9 mouse cellular contexts compared by ENCODE assay signal in genomic region chr16:90628605-90629120, GRCm38 (mm10).
DNase-seq lines count a peak whose midpoint lies in the region; ATAC-seq and TF ChIP-seq lines count a peak whose summit lies in the region.
"Had no signal": no experiment of that assay in that cellular context is flagged by ENCODE, and none has a peak within 500 bp of the region (broad histone marks: within the 10 kb centered on the region; RNA-seq: fewer than 3 reads in every experiment).

No protein-coding gene starts in this region.

- H3K27me3 ChIP-seq in testis, adult 2 months (ENCODE audit: control insufficient read depth, insufficient read depth, low read length): no peaks in the 10 kb centered on the region
- no peaks in the 10 kb centered on the region for H3K27me3 ChIP-seq in limb, embryonic 14.5 days (ENCODE audit: control insufficient read depth, insufficient read depth, low read length)
- H3K27me3 ChIP-seq in stomach, embryonic 16.5 days (ENCODE audit: control insufficient read depth, insufficient read depth, low read length): no peaks in the 10 kb centered on the region

- peak overlapping the region; percentile 49 for H3K4me3 ChIP-seq in testis, adult 2 months (ENCODE audit: control insufficient read depth, low read depth, low read length)
- no peak overlapping the region for H3K4me3 ChIP-seq in limb, embryonic 14.5 days (replicated peaks; ENCODE audit: low read length)
- H3K4me3 ChIP-seq in stomach, embryonic 16.5 days (replicated peaks; ENCODE audit: low read length): no peak overlapping the region

- peak overlapping the region; percentile 34 for H3K4me2 ChIP-seq in limb, embryonic 14.5 days (replicated peaks; ENCODE audit: low read depth, low read length, severe bottlenecking)
- H3K4me2 ChIP-seq in stomach, embryonic 16.5 days (ENCODE audit: low read depth, low read length): no peak overlapping the region

- peak; percentile 6 for DNase-seq in embryo, embryonic 10 days (ENCODE audit: low spot score)
- DNase-seq in embryo, embryonic 9.5 days (ENCODE audit: extremely low spot score): no peak
- DNase-seq in testis, postnatal 10 days (ENCODE audit: low spot score): no peak
- DNase-seq in limb, embryonic 14.5 days (ENCODE audit: low spot score): no peak
- no peak for DNase-seq in left cerebral cortex, adult 18-20 months (ENCODE audit: low spot score in 2 of 2)
- no peak for DNase-seq in cerebellum, adult 11-12 months
- DNase-seq: adrenal gland, adult 8-10 months had no signal

- no peaks in the 10 kb centered on the region for H3K36me3 ChIP-seq in testis, adult 2 months (ENCODE audit: control insufficient read depth, insufficient read depth, low read length)
- no peaks in the 10 kb centered on the region for H3K36me3 ChIP-seq in limb, embryonic 14.5 days (ENCODE audit: control insufficient read depth, insufficient read depth, low read length)
- no peaks in the 10 kb centered on the region for H3K36me3 ChIP-seq in stomach, embryonic 16.5 days (ENCODE audit: control insufficient read depth, insufficient read depth, low read length)

- no peak for ATAC-seq in limb, embryonic 14.5 days (ENCODE audit: low FRiP score, low read depth)
- no peak for ATAC-seq in stomach, embryonic 16.5 days (ENCODE audit: insufficient read depth, low FRiP score)

- peak overlapping the region; percentile 25; the same call in 1 of the 2 replicates for H3K9ac ChIP-seq in limb, embryonic 14.5 days (ENCODE audit: low read depth, low read length, severe bottlenecking)
- peak overlapping the region; percentile 53 for H3K9ac ChIP-seq in stomach, embryonic 16.5 days (ENCODE audit: low read length)

- 0 out of 2 replicates have a peak, but pooled peaks have one; percentile 8 for TF ChIP-seq POLR2A in testis, adult 2 months (IDR thresholded peaks at IDR 0.05; ENCODE audit: control insufficient read depth, low read depth, low read length)
- TF ChIP-seq POLR2A in limb, embryonic 14.5 days (IDR thresholded peaks at IDR 0.05; ENCODE audit: borderline replicate concordance, extremely low read depth, insufficient read depth, insufficient read length): no peak

- peaks cover 16% of the 10 kb centered on the region for H3K4me1 ChIP-seq in testis, adult 2 months (ENCODE audit: control insufficient read depth, insufficient read depth, low read length)
- peaks cover 49% of the 10 kb centered on the region for H3K4me1 ChIP-seq in limb, embryonic 14.5 days (ENCODE audit: control insufficient read depth, insufficient read depth, low read length)
- H3K4me1 ChIP-seq in stomach, embryonic 16.5 days (ENCODE audit: control insufficient read depth, insufficient read depth, low read length): peaks cover 50% of the 10 kb centered on the region

- 22% methylated on average over 13 of the region's 13 CpGs for WGBS in limb, embryonic 14.5 days
- 29% methylated on average over 13 of the region's 13 CpGs for WGBS in stomach, embryonic 16.5 days

- TF ChIP-seq CTCF in testis, adult 2 months (IDR thresholded peaks at IDR 0.05; ENCODE audit: control insufficient read depth, insufficient read depth, insufficient replicate concordance, low read depth, low read length): no peak

- H3K9me3 ChIP-seq in limb, embryonic 14.5 days (ENCODE audit: control insufficient read depth, low read length): no peaks in the 10 kb centered on the region; the same call in 1 of the 2 replicates
- H3K9me3 ChIP-seq in stomach, embryonic 16.5 days (replicated peaks; ENCODE audit: control insufficient read depth, low read length): no peaks in the 10 kb centered on the region

- H3K27ac ChIP-seq in testis, adult 2 months (ENCODE audit: control insufficient read depth, insufficient read depth, low read depth, low read length): no peak overlapping the region
- H3K27ac ChIP-seq in limb, embryonic 14.5 days (replicated peaks; ENCODE audit: low read depth, low read length): peak overlapping the region; percentile 89
- H3K27ac ChIP-seq in stomach, embryonic 16.5 days (ENCODE audit: low read length): peak overlapping the region; percentile 79
